Mouse (Mus musculus): ENCODE data around the gene Npff. TPM values are rescaled to one million over a fixed set of nuclear protein-coding genes. Genes with fewer than 3 reads are reported as not detected.

Npff gene
- total RNA-seq, 2 experiments from 2014 or later, result 3.7 to 4.3 TPM

DNA sequence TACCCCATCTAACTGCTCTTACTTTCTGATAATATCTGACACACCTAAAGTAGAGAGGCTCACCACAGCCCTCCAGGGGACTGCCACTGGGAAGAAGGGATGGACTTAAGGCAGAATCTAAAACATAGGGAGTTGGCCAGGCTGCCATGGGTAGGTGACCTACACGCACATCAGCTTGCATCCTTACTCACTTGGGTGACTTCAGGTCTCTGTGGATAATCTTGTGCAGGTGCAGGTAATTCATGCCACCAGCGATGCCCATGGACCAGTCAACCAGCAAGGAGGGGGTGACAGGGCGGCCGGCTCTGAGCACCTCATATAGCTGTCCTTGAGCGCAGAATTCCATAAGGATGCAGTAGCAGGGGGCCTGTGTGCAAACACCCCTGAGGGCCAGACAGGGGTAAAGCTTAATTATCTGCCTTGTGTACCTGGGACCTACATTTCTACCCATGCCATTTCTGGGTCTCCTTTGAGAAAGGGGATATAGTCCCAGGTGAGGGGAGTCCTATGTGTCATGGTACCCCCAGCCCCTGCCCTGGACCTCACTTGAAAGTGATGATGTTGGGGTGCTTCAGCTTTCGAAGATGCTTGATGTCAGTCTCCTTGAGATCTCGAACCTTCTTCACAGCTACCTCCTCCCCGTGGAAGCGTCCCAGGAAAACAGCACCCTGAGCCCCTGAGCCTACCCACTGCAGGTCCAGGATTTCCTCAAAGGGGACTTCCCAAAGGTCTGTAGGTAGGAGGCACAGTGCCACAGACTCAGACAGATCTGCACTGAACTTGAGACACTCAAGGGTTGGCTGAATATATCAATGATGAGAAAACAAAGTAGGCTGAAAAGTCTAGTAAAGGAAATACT, 20.6 kb downstream of the Npff start:
- DNase-seq, result no peak

DNA sequence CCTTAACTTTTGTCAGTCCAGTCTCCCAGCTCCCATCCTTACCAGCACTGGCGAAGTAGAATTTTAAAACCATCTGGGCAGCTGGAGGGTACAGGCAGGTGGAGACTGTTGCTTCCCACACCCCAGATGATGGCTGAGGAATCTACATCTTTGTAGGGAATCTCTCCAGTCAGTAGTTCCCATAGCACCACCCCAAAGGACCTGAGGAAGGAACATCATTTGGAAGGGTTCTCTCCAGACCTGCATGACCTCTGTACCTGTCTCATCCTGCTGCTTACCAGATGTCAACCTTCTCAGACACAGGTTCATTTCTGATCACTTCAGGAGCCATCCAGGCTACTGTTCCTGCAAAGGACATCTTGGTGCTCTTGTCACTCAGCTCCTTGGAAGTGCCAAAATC, 21.3 kb downstream of the Npff start, which contains the start of gene Gm10337:
Gm10337 (plus strand) TSS at position 276 of the 400 bp plus-strand sequence.
- DNase-seq, result no peak

DNA sequence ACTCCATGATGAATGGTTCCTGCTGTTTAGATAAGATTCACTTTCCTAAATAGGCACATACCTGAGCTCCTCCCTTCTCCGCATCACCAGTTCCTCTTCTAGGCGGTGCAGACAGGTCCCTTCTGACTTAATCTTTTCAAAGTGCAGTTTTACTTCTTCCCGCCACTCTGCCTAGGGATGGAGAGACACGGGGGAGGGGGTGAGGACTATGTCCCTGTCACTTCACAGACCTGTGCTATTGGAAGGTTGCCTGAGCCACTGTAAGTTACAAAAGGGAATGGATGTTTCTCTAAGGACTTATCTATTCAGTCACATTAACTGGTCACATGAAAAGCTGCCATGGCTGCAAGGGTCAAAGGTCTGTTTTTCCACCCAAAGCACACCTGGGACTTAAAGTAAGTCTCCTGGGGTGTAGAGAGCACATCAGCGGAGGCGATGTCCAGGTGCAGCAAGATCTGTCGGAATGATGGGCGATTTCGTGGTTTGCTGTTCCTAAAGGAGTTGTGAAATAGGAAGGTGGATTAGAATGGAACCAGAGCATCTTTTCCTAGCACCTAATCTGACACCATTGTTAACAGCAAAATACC, 22.4 kb downstream of the Npff start:
- no peak for DNase-seq

DNA sequence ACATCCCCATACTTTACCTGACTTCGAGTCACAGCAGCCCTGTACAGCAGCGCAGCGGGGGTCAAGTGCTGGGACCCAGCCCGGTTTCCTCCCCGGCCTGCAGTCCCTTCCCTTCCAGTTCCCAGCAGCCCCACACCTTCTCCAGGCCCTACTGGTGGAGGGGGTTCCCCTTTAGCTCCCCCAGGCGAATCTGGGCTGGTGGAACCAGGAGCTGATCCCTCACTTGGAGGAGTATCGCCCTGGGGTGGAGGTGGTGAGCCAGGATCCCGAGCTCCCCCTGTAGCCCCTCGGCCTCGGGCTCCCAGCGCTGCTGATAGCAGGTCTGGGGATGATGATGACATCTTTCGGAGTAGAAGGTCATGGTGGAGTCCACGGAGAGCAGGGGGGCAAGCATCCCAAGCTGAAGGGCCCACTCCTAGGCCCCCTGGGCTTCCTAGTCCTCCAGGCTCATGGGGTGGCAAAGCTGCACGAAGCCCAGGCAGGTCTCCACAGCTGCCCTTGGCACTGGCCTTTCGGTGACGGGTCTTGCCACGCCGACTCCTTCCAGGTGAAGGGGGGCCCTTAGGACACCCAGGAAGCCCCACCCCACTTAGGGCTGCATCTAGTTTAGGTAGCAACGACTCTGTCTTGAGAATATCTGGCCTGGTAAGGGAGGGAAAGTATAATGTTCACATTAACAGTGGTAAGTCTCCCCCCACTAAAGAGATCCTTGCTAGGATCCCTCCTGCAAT, 23.5 kb downstream of the Npff start:
- DNase-seq, result no peak

DNA sequence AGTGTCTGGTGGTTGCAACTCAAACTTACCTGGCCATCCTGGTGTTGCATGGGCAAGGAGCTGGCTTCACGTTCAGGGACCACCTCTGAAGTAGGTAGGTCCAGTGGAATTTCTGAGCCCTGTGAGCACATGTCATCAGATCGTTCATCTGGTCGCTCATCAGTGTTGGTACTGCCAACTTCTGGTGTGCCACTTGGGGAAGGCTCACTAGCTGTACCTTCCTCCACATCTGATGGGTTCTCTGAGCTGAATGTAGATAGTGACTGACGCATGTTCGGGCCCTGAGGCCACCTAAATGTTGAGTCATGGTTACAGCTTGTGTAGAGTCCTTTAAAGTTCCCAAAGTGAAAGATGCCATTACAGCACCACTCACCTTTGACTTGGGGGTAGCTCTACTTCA, 24.3 kb downstream of the Npff start:
- DNase-seq, result no peak

DNA sequence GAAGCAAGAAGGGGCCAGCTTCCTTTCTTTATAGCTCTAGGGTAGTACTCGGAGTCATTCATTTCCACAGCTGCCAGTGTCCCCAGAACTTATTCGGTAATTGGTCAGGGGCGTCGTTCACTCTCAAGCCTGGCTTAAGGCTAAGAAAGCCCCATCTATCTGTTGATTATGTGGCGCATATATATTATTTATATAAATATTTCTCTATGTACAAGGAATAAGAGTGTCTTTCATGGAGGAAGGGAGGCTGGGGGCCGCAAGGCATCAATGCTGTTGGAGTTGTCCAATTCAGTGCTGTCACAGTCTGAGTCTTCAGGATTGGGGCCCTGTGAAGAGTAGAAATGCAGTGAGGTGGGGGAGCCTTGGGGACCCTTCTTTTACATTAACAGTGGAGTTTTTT, 24.9 kb downstream of the Npff start:
- no peak for DNase-seq

DNA sequence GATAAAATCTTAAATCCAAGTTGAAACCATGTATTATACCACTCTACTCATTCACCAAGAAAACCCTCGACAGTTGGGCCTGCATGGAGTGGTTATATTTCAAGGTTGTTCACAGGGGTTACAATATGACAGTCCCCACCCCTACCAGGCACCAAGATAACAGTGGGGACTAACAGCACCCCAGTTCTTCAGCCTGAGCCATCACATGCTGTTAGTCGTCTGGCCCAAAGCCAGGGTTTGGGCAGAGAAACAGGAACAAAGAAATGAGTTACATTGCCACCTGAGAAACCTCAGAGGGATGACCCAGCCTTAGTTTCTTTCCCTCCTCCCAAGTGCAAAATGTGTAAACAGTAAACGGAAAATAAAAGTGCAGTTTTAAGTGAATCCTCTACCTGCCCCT, 25.4 kb downstream of the Npff start:
- DNase-seq, result no peak

DNA sequence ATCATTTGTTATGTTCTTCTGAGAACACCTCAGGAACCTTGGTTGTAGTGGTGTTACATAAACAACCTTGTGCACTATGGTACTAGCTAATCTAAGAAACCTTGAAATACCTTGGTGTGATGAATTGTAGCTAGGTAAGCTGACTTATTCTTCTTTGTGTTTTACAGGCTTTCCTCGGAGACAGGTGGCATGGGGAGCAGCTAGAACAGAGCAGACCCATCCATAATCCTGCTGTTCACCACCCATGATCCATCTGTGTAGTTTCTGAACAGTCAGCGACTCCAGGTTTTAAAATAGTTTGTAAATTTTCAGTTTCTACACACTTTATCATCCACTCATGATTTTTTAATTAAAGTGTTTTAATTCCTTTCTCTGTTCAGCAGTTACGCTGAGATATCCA, 26.4 kb downstream of the Npff start:
- no peak for DNase-seq

DNA sequence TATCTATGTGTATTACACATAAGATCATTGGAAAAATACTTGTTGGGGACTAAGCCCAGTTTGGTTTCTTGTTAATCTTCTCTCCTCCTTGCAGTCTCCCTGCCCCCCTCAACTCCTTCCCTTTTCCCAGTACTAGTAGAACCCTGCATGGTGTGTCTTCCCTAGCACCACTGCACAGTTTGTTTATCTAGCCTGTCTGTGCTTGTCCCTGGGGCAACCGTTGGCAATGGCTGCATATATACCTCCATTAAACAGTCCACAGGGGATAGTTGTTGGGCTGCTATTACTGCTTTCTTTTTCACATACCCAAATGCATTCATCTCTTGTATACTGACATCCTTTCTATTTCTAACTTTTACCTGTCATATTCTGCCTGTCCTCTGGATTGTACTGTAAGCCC, 37.1 kb downstream of the Npff start:
- DNase-seq, result no peak

DNA sequence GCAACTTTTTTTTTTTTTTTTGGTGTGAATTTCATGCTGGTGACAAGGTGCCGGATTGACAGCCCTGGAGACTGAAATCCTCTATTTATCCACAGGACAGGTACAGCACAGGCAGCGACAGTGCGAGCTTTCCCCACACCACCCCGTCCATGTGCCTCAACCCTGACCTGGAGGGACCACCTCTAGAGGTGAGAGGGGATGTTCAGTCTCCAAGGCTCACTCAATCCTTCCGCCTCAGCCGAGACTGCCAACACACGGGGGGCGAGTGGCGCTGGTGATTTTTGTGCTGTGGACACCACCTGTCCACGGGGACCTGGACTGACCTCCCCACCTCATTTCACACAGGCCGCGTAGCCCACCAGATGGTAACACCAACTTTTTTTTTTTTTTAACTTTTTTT, 38.9 kb downstream of the Npff start:
- no peak for DNase-seq

DNA sequence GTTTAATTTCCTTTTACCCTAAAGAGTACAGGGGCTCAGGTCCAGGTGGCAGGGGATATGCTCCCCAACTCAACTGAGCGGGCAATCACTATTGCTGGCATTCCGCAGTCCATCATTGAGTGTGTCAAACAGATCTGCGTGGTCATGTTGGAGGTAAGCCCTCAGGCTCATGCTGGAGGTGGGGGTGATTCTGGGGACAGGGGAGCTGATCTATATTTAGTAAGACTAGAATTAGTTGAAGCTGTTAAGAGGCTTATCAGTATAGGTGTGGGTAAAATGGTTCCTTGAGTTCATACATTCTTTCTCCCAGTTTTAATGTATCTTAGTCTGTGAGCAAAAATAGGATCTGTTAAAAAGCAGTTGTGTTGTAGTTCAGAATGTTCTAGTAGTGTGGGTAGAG, 41.6 kb downstream of the Npff start:
- no peak for DNase-seq

DNA sequence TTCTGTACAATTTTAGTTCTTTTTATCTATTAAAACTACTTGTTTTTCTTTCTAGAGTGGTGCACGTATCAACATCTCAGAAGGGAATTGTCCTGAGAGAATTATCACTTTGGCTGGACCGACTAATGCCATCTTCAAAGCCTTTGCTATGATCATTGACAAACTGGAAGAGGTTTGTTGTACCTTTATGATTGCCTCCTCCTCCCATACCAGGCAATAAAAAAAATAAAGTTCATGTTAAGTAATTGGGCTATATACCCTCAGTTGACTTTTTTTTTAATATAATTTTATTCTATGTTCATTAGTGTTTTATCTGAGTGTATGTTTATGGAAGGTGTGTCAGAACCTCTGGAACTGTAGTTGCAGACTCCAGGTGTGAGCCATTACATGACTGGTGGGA, 50.2 kb downstream of the Npff start:
- DNase-seq, result no peak

Other genes starting within 250 kb of the Npff start
- 10 to 100 TPM; 33.9 to 37.3 TPM for gene Mfsd5, start 245.5 kb downstream of the Npff start, total RNA-seq (2021)
- gene Espl1, start 228.7 kb downstream of the Npff start, total RNA-seq (2021), result 1 to 10 TPM; 1.4 to 1.8 TPM
- 100 to 1,000 TPM; 400 to 436 TPM for gene Pfdn5, start 198.8 kb downstream of the Npff start, total RNA-seq (2021)
- 10 to 100 TPM; 65.9 to 69.8 TPM for gene Myg1, start 193.2 kb downstream of the Npff start, total RNA-seq (2021)
- 10 to 100 TPM; 21.4 to 24.2 TPM for gene Aaas, start 174.2 kb downstream of the Npff start, total RNA-seq (2021)
- under 1 TPM; 0.38 to 0.57 TPM for gene Sp7, start 157.8 kb downstream of the Npff start, total RNA-seq (2021)
- gene Sp1, start 118.8 kb downstream of the Npff start, total RNA-seq (2021), result 10 to 100 TPM; 22.4 to 23.1 TPM
- under 1 TPM; 0.42 to 0.51 TPM for gene Amhr2, start 79.6 kb downstream of the Npff start, total RNA-seq (2021)
- gene Prr13, start 65.9 kb downstream of the Npff start, total RNA-seq (2021), result 10 to 100 TPM; 40.6 to 41.0 TPM
- gene Pcbp2, start 54.4 kb downstream of the Npff start, total RNA-seq (2021), result 100 to 1,000 TPM; 448 to 513 TPM
- gene Gm10337, start 21.2 kb downstream of the Npff start, total RNA-seq (2021), result not detected
- 100 to 1,000 TPM in 1 of 2 experiments, 10 to 100 TPM in 1; 96.4 to 103 TPM for gene Map3k12, start 7.9 kb downstream of the Npff start, total RNA-seq (2021)
- gene Tarbp2, start 6.8 kb downstream of the Npff start, total RNA-seq (2021), result 10 to 100 TPM; 32.2 to 36.9 TPM
- gene Gm28047, start 100.1 kb upstream of the Npff start, total RNA-seq (2021), result 1 to 10 TPM in 1 of 2 experiments, not detected in 1; 3.1 TPM
- gene Atf7, start 100.5 kb upstream of the Npff start, total RNA-seq (2021), result 10 to 100 TPM; 40.4 to 45.0 TPM
- 10 to 100 TPM; 10.6 to 17.2 TPM for gene Atp5g2, start 147.4 kb upstream of the Npff start, total RNA-seq (2021)
- 10 to 100 TPM; 86.7 to 89.8 TPM for gene Calcoco1, start 197.2 kb upstream of the Npff start, total RNA-seq (2021)

Data from layer of hippocampus, postnatal 36 days (tissue).